Comparison of ENCODE assay signal across 19 mouse cellular contexts in the genomic region with DNA sequence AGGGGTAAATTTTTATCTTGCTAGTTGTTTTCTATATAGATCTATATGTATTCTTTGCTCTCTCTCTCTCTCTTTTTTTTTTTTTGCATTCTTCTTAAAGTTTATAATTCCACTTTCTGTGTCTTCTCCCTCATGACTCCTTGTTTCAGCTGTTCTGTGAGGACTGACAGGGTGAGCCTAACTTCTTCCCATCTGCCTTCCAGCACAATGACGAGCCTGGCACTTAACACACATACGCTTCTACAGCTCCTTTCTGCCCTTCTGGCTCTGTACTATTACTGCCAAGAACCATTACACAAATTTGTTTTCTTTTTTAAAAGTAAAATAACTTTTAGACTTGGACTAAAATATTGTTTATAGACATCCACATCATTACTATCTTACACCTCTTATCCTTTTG.
"Had no signal": no experiment of that assay in that cellular context is flagged by ENCODE, and none has a peak within 500 bp of the region (broad histone marks: within the 10 kb centered on the region; RNA-seq: fewer than 3 reads in every experiment).

No protein-coding gene starts in this region.

- ATAC-seq: liver, embryonic 12.5 days; midbrain, embryonic 16.5 days had no signal

- H3K4me1 ChIP-seq: liver, embryonic 12.5 days; midbrain, embryonic 12.5 days; neural tube, embryonic 13.5 days; neural tube, embryonic 15.5 days had no signal

- H3K4me2 ChIP-seq: liver, embryonic 12.5 days; midbrain, embryonic 12.5 days; neural tube, embryonic 13.5 days; neural tube, embryonic 15.5 days had no signal

- H3K27ac ChIP-seq: liver, embryonic 12.5 days; liver, embryonic 14.5 days; midbrain, embryonic 10.5 days; midbrain, embryonic 12.5 days; neural tube, embryonic 13.5 days; neural tube, embryonic 15.5 days had no signal

- H3K9me3 ChIP-seq: liver, embryonic 12.5 days; midbrain, embryonic 10.5 days; midbrain, embryonic 12.5 days; neural tube, embryonic 13.5 days; neural tube, embryonic 15.5 days had no signal

- H3K36me3 ChIP-seq: liver, embryonic 12.5 days; midbrain, embryonic 10.5 days; midbrain, embryonic 12.5 days; neural tube, embryonic 13.5 days; neural tube, embryonic 15.5 days had no signal

- DNase-seq: lung, adult 2 months; lung, postnatal 4 days; midbrain, embryonic 14.5 days; retina, postnatal 1 day; right cerebral cortex, adult 18-20 months; right cerebral cortex, postnatal 25 days; right cerebral cortex, postnatal 4 days; spleen, adult 18-20 months; thymus, adult 18-20 months; thymus, postnatal 14 days; thymus, postnatal 36 days had no signal

- H3K9ac ChIP-seq: liver, embryonic 12.5 days; liver, embryonic 14.5 days; midbrain, embryonic 12.5 days; neural tube, embryonic 13.5 days; neural tube, embryonic 15.5 days had no signal

- H3K4me3 ChIP-seq: liver, embryonic 12.5 days; midbrain, embryonic 10.5 days; midbrain, embryonic 12.5 days; myocyte; neural tube, embryonic 13.5 days; neural tube, embryonic 15.5 days had no signal

- H3K27me3 ChIP-seq: liver, embryonic 12.5 days; midbrain, embryonic 12.5 days; neural tube, embryonic 13.5 days; neural tube, embryonic 15.5 days had no signal
